Mouse (Mus musculus): Measurements from ENCODE around the gene Duoxa2. TPM values are rescaled to one million over a fixed set of nuclear protein-coding genes. Genes with fewer than 3 reads are reported as not detected.
"Not testable (repeated sequence)": the region's sequence is repeated elsewhere in the genome, so short reads cannot be mapped to it uniquely, and the experiment has no call there.

Gene Duoxa2
- polyA plus RNA-seq, 1 experiment from 2014 or later, result 0.26 TPM

GRCm38 (mm10) chr2:122313536-122313935 is 14.8 kb downstream of the Duoxa2 start, which contains the start of gene Duoxa1:
TSS of gene Duoxa1 (minus strand) at chr2:122313730.
- no peak for DNase-seq (ENCODE audit: low spot score)
- WGBS, result 2% methylated on average over 24 of the region's 24 CpGs
- peaks cover 97% of the 10 kb centered on the region for H3K27me3 ChIP-seq (ENCODE audit: insufficient read depth, poor library complexity, severe bottlenecking)

GRCm38 (mm10) chr2:122315372-122315771 is 16.7 kb downstream of the Duoxa2 start, which contains the start of gene Duox1:
TSS of gene Duox1 (plus strand) at chr2:122315672.
- Histone ChIP-seq H3K36me3 (no peaks in the 10 kb centered on the region), H3K27ac (no peak within 1 kb of the TSS), H3K4me1 (peaks cover 11% of the 10 kb centered on the region), H3K4me3 (no peak within 1 kb of the TSS), H3K9me3 (no peaks in the 10 kb centered on the region), H3K27me3 (ENCODE audit: insufficient read depth, poor library complexity, severe bottlenecking) (peaks cover 86% of the 10 kb centered on the region)
- whole genome bisulfite sequencing, result 83% methylated on average over 7 of the region's 7 CpGs
- no peak for DNase-seq (ENCODE audit: low spot score)

More at GRCm38 (mm10) chr2:122313536-122313935, 14.8 kb downstream of the Duoxa2 start, which contains the start of gene Duoxa1:
- peaks cover 11% of the 10 kb centered on the region for H3K4me1 ChIP-seq
- no peaks in the 10 kb centered on the region for H3K9me3 ChIP-seq
- H3K36me3 ChIP-seq, result no peaks in the 10 kb centered on the region
- peak within 1 kb of the TSS; percentile 50 for H3K4me3 ChIP-seq
- H3K27ac ChIP-seq, result no peak within 1 kb of the TSS

- Histone ChIP-seq H3K4me3 (no peak overlapping the region), H3K27me3 (ENCODE audit: insufficient read depth, poor library complexity, severe bottlenecking) (peaks cover 68% of the 10 kb centered on the region), H3K36me3 (no peaks in the 10 kb centered on the region), H3K9me3 (no peaks in the 10 kb centered on the region), H3K27ac (no peak overlapping the region), H3K4me1 (peaks cover 11% of the 10 kb centered on the region)
- WGBS, result 58% methylated on average over 4 of the region's 4 CpGs
- DNase-seq (ENCODE audit: low spot score), result no peak
Measured at GRCm38 (mm10) chr2:122317384-122317783, 18.7 kb downstream of the Duoxa2 start.

- H3K27ac ChIP-seq, result no peak overlapping the region
- no peak overlapping the region for H3K4me3 ChIP-seq
- 57% methylated on average over 3 of the region's 3 CpGs for WGBS
- no peaks in the 10 kb centered on the region for H3K36me3 ChIP-seq
- H3K27me3 ChIP-seq (ENCODE audit: insufficient read depth, poor library complexity, severe bottlenecking), result peaks cover 3% of the 10 kb centered on the region
- no peaks in the 10 kb centered on the region for H3K9me3 ChIP-seq
- H3K4me1 ChIP-seq, result no peaks in the 10 kb centered on the region
- DNase-seq (ENCODE audit: low spot score), result no peak
Measured at GRCm38 (mm10) chr2:122323960-122324359, 25.3 kb downstream of the Duoxa2 start.

- H3K4me3 ChIP-seq, result no peak overlapping the region
- WGBS, result 77% methylated on average over 3 of the region's 3 CpGs
- H3K36me3 ChIP-seq, result no peaks in the 10 kb centered on the region
- H3K9me3 ChIP-seq, result no peaks in the 10 kb centered on the region
- no peaks in the 10 kb centered on the region for H3K4me1 ChIP-seq
- no peak for DNase-seq (ENCODE audit: low spot score)
- H3K27me3 ChIP-seq (ENCODE audit: insufficient read depth, poor library complexity, severe bottlenecking), result no peaks in the 10 kb centered on the region
- no peak overlapping the region for H3K27ac ChIP-seq
Measured at GRCm38 (mm10) chr2:122324586-122324985, 25.9 kb downstream of the Duoxa2 start.

- Histone ChIP-seq H3K27ac (no peak overlapping the region), H3K4me3 (no peak overlapping the region), H3K36me3 (no peaks in the 10 kb centered on the region), H3K27me3 (ENCODE audit: insufficient read depth, poor library complexity, severe bottlenecking) (no peaks in the 10 kb centered on the region), H3K4me1 (no peaks in the 10 kb centered on the region), H3K9me3 (no peaks in the 10 kb centered on the region)
- DNase-seq (ENCODE audit: low spot score), result no peak
- WGBS, result 61% methylated on average over 2 of the region's 2 CpGs
Measured at GRCm38 (mm10) chr2:122325361-122325760, 26.7 kb downstream of the Duoxa2 start.

- H3K27me3 ChIP-seq (ENCODE audit: insufficient read depth, poor library complexity, severe bottlenecking), result no peaks in the 10 kb centered on the region
- no peaks in the 10 kb centered on the region for H3K4me1 ChIP-seq
- no peak overlapping the region for H3K4me3 ChIP-seq
- H3K36me3 ChIP-seq, result no peaks in the 10 kb centered on the region
- DNase-seq (ENCODE audit: low spot score), result no peak
- H3K9me3 ChIP-seq, result no peaks in the 10 kb centered on the region
- 52% methylated on average over 3 of the region's 3 CpGs for WGBS
- no peak overlapping the region for H3K27ac ChIP-seq
Measured at GRCm38 (mm10) chr2:122327986-122328385, 29.3 kb downstream of the Duoxa2 start.

- not testable (repeated sequence) for H3K4me1 ChIP-seq; H3K27ac ChIP-seq; DNase-seq (ENCODE audit: low spot score); H3K9me3 ChIP-seq; H3K4me3 ChIP-seq; H3K27me3 ChIP-seq (ENCODE audit: insufficient read depth, poor library complexity, severe bottlenecking); H3K36me3 ChIP-seq
- WGBS, result 78% methylated on average over 6 of the region's 6 CpGs
Measured at GRCm38 (mm10) chr2:122330317-122330716, 31.6 kb downstream of the Duoxa2 start.

GRCm38 (mm10) chr2:122332222-122332621 is 33.5 kb downstream of the Duoxa2 start:
- peaks cover 11% of the 10 kb centered on the region for H3K4me1 ChIP-seq
- WGBS, result 75% methylated on average over 3 of the region's 3 CpGs
- H3K27me3 ChIP-seq (ENCODE audit: insufficient read depth, poor library complexity, severe bottlenecking), result peaks cover 4% of the 10 kb centered on the region; the same call in 1 of the 2 replicates
- no peaks in the 10 kb centered on the region for H3K36me3 ChIP-seq
- H3K9me3 ChIP-seq, result no peaks in the 10 kb centered on the region
- no peak overlapping the region for H3K4me3 ChIP-seq
- H3K27ac ChIP-seq, result no peak overlapping the region
- no peak for DNase-seq (ENCODE audit: low spot score)

GRCm38 (mm10) chr2:122334170-122334569 is 35.5 kb downstream of the Duoxa2 start:
- WGBS, result 64% methylated on average over 3 of the region's 3 CpGs

GRCm38 (mm10) chr2:122337291-122337690 is 38.6 kb downstream of the Duoxa2 start:
- Histone ChIP-seq H3K9me3 (no peaks in the 10 kb centered on the region), H3K27me3 (ENCODE audit: insufficient read depth, poor library complexity, severe bottlenecking) (peaks cover 12% of the 10 kb centered on the region), H3K4me3 (no peak overlapping the region), H3K4me1 (peaks cover 14% of the 10 kb centered on the region), H3K27ac (no peak overlapping the region), H3K36me3 (no peaks in the 10 kb centered on the region)
- 51% methylated on average over 21 of the region's 21 CpGs for WGBS
- DNase-seq (ENCODE audit: low spot score), result no peak

More at GRCm38 (mm10) chr2:122334170-122334569, 35.5 kb downstream of the Duoxa2 start:
- no peak for DNase-seq (ENCODE audit: low spot score)
- H3K4me3 ChIP-seq, result no peak overlapping the region
- peaks cover 14% of the 10 kb centered on the region for H3K4me1 ChIP-seq
- no peaks in the 10 kb centered on the region for H3K9me3 ChIP-seq
- no peak overlapping the region for H3K27ac ChIP-seq
- peaks cover 12% of the 10 kb centered on the region for H3K27me3 ChIP-seq (ENCODE audit: insufficient read depth, poor library complexity, severe bottlenecking)
- H3K36me3 ChIP-seq, result no peaks in the 10 kb centered on the region

- H3K9me3 ChIP-seq, result no peaks in the 10 kb centered on the region
- no peaks in the 10 kb centered on the region for H3K36me3 ChIP-seq
- no peak for DNase-seq (ENCODE audit: low spot score)
- peaks cover 15% of the 10 kb centered on the region for H3K4me1 ChIP-seq
- peaks cover 11% of the 10 kb centered on the region; the same call in 1 of the 2 replicates for H3K27me3 ChIP-seq (ENCODE audit: insufficient read depth, poor library complexity, severe bottlenecking)
- no peak overlapping the region for H3K27ac ChIP-seq
- 77% methylated on average over 6 of the region's 6 CpGs for WGBS
- H3K4me3 ChIP-seq, result no peak overlapping the region
Measured at GRCm38 (mm10) chr2:122345106-122345893, 46.6 kb downstream of the Duoxa2 start.

- H3K4me3 ChIP-seq; H3K27ac ChIP-seq; DNase-seq (ENCODE audit: low spot score); H3K36me3 ChIP-seq; H3K9me3 ChIP-seq: not testable (repeated sequence)
- Histone ChIP-seq H3K4me1 (peaks cover 15% of the 10 kb centered on the region), H3K27me3 (ENCODE audit: insufficient read depth, poor library complexity, severe bottlenecking) (peaks cover 11% of the 10 kb centered on the region; the same call in 1 of the 2 replicates)
- 81% methylated on average over 6 of the region's 6 CpGs for WGBS
Measured at GRCm38 (mm10) chr2:122346164-122346563, 47.5 kb downstream of the Duoxa2 start.

Measured in heart, embryonic 10.5 days (tissue).